Mouse (Mus musculus) retina, postnatal 1 day (tissue): ENCODE data around the gene Dnajc14.
"Not testable (repeated sequence)": the region's sequence is repeated elsewhere in the genome, so short reads cannot be mapped to it uniquely, and the experiment has no call there.

Source experiments
- DNase-seq: peaks from one replicate; pipeline ENCODE4 v3.0.0-alpha.2; 2012

Dnajc14 gene

GRCm38 (mm10) chr10:128821358-128822056 lies 17.6 kb downstream of the Dnajc14 start, which contains the start of gene Ormdl2:
Gene Ormdl2 (minus strand): TSS chr10:128821645.
- DNase-seq: peak; percentile 100

GRCm38 (mm10) chr10:128822135-128822534 lies 18.3 kb downstream of the Dnajc14 start:
- DNase-seq: no peak

DNA sequence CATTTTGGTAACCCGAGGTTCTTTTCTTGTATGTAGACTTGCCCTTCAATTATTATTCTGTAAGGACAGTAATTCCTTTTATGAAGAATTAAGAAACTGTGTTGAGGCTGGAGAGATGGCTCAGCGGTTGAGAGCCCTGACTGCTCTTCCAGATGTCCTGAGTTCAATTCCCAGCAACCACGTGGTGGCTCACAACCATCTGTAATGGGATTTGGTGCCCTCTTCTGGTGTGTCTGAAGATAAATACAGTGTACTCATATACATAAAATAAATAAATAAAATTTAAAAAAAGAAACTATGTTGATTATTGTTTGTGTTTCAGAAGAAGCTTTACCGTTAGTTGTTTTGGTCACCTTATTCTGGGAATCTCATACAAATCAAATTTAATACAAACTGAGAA lies 19.2 kb downstream of the Dnajc14 start:
- not testable (repeated sequence) for DNase-seq

- DNase-seq: no peak
These were observed 20.0 kb downstream of the Dnajc14 start for GRCm38 (mm10) chr10:128823821-128824220.

- DNase-seq: no peak
These were observed 33.5 kb downstream of the Dnajc14 start for GRCm38 (mm10) chr10:128837400-128837799.

DNA sequence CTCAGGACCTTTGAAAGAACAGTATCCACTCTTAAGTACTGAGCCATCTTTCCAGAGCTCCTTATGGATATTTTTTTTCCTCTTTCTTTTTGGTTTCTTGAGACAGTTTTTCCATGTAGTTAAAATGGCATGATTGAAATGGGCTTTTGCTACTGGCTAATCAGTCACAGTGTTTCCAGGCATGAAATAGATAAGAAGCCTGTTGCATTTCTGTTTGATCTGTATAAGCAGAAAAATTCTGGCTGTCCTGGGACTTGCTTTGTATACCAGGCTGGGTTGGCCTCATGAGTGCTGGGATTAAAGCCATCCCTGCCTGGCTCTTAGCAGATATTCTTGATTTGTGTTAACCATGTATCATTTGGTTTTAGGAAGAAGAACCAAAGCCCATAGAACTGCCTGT lies 35.6 kb downstream of the Dnajc14 start:
- DNase-seq: no peak

DNA sequence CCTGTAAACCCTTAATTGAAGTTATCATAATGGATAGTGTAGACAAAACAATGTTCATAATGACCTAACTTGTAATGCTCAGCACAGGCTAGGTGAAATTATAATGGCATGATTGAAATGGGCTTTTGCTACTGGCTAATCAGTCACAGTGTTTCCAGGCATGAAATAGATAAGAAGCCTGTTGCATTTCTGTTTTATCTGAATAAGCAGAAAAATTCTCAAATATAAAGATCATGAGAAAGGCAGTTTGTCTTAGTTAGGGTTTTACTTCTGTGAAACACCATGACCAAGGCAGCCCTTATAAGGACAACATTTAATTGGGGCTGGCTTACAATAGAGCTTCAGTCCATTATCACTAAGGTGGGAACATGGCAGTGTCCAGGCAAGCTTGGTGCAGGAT lies 36.8 kb downstream of the Dnajc14 start:
- DNase-seq: no peak

GRCm38 (mm10) chr10:128843260-128843659 lies 39.4 kb downstream of the Dnajc14 start:
- DNase-seq: no peak

GRCm38 (mm10) chr10:128845516-128845915 lies 41.7 kb downstream of the Dnajc14 start:
- DNase-seq: peak; percentile 66

DNA sequence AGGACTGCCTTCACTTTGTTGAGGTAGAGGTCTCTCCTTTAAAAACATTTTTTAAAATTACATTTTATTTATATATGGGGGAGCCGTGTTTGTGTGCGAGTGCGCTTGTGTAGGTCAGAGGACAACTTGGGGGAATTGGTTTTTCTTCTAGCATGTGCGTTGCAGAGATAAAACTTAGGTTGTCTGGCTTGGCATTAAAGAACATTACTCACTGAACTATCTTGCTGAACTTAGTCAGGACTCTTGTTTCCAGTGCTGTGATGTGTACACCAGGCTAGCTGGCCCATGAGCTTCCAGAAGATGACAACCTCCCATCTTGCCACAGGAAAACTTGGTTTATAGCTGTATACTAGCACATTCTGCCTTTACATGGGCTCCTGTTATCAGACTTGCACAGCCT lies 42.8 kb downstream of the Dnajc14 start:
- DNase-seq: no peak

- DNase-seq: no peak
These were observed 44.6 kb downstream of the Dnajc14 start for GRCm38 (mm10) chr10:128848426-128848825.

DNA sequence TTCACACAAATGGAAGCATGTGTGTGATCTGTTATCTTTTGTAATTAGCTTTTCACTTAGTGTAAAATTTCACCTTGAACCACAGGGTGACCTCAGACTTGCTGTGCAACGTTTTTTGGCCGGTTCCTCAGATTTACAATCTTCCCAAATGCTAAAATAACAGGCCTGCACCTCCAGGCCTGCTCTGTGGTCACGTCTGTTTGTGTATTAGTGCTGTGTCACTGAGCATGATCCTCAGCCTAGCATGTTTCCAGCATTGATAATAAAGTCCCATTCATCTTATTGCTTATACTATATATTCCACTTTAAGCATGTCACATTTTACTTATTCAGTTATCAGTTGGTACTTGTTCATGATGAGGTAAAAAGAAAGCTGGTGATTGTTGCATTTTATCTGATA lies 46.5 kb downstream of the Dnajc14 start:
- no peak for DNase-seq

- no peak for DNase-seq
These were observed 57.3 kb downstream of the Dnajc14 start for GRCm38 (mm10) chr10:128861176-128861575.

DNA sequence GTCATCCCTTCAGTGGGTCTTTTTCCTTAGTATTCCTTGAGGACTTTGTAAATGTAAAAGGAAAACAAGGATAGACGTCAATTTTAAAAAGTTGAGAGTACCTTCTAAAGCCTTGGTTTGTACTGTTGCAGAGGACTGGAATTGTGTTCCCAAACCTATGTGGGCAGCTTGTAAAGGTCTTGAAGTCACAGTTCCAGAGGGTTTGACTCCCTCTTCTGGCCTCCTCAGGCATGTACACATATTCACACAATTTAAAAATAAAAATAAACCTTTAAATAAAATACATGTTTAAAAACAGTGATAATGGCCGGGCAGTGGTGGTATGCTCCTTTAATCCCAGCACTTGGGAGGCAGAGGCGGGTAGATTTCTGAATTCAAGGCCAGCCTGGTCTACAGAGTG lies 62.2 kb downstream of the Dnajc14 start:
- DNase-seq: peak; percentile 9

DNA sequence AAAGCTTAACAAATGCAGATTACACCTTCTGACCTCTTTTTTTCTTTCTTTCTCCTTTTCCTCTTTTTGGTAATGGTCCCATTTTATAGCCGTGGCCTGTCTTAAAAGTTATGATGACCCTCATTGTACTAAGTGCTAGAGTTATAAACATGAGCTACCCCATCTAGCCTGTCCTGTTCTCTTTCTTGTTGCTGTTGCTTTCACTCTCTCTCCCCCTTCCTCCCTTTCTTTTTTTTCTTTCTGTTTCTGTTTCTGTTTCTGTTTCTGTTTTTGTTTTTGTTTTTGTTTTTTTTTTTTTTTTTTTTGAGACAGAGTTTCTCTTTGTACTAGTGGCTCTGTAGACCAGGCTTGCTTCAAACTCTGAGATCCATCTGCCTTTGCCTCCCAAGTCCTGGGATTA lies 62.7 kb downstream of the Dnajc14 start:
- DNase-seq: no peak
